Mouse (Mus musculus) E14TG2a.4 (cell line): ENCODE results near the gene Kif26a.

Experiments used
- CTCF ChIP-seq: conservative IDR thresholded peaks from 2 replicates; pipeline ENCODE4 v1.5.1; 2014; ENCODE audit warnings: low read length
- NANOG ChIP-seq: IDR thresholded peaks from 2 replicates; pipeline ENCODE4 v1.6.1; 2014; ENCODE audit warnings: borderline replicate concordance, low read length, mixed read lengths
- POU5F1 ChIP-seq: IDR thresholded peaks from 2 replicates; pipeline ENCODE4 v1.6.1; 2014; ENCODE audit warnings: low read length, borderline replicate concordance

DNA sequence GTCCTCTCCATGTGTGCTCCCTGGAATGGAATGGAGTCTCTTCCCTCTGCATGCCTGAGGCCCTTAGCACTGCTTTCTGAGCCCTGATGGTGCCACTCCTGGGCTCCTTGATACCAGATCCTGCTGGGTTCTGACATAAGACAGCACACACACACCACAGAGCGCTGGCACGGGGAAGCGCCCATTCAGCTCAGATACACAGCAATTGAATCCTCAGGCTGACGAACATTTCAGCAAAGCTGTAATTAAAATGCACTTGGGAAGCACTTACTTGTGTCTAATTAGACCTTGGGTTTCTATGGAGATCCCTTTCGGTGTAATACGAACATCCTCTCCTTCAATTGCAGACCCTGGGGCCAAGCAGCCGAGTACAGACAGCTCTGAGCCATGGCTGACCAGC is 71.0 kb downstream of the Kif26a start:
- TF ChIP-seq CTCF, result no peak
- no peak for TF ChIP-seq NANOG
- TF ChIP-seq POU5F1, result no peak
